Mouse (Mus musculus) embryonic fibroblast, embryonic 13.5 days (primary cell): ENCODE measurements at regions not wholly inside any gene's neighbourhood (a gene's known extent, or its start where the extent isn't known, plus 50 kb on each side); places are given as distances from the start of the nearest gene placed in this dataset.

Source experiments
- H3K27ac ChIP-seq: 2 replicates; pipeline ENCODE4 v1.5.1; 2012; ENCODE audit warnings: low read length, control low read depth, inconsistent platforms; ENCODE audit not compliant: insufficient read depth
- H3K4me1 ChIP-seq: 2 replicates; pipeline ENCODE4 v1.6.1; 2011; ENCODE audit warnings: low read length; ENCODE audit not compliant: control insufficient read depth, insufficient read depth
- H3K4me3 ChIP-seq: 2 replicates; pipeline ENCODE4 v1.5.1; 2011; ENCODE audit warnings: mild to moderate bottlenecking, control low read depth, low read length; ENCODE audit not compliant: insufficient read depth
- CTCF ChIP-seq: IDR thresholded peaks from 2 replicates; pipeline ENCODE4 v1.5.1; 2011; ENCODE audit warnings: mild to moderate bottlenecking, control low read depth, low read length, moderate library complexity, borderline replicate concordance; ENCODE audit not compliant: insufficient read depth
- POLR2A ChIP-seq: IDR thresholded peaks from 2 replicates; pipeline ENCODE4 v1.6.1; 2011; ENCODE audit warnings: low read depth, mild to moderate bottlenecking, control low read depth, low read length, moderate library complexity

DNA sequence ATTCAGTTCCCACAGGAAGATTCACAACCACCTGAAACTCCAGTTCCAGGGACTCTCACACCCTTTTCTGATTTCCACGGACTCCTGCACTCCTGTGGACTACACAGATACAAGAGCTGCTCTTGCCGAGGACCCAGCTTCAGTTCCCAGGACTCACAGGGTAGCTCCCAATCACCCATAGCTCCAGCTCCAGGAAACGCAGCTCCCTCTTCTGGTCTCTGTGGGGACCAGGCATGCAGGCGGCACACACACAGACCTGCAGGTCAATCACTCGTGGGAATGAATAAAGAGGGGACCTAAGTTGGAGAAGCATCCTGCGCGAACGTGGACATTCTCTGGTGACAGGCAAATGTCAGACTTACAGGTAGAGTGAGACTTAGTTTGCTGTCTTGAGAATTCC, 214.3 kb upstream of the Rgma start:
- TF ChIP-seq CTCF (no peak), POLR2A (no peak)
- no peaks in the 10 kb centered on the region for H3K4me1 ChIP-seq
- no peak overlapping the region for H3K27ac ChIP-seq

GRCm38 (mm10) chr7:73163687-73164086, 211.6 kb upstream of the Rgma start:
- TF ChIP-seq CTCF (no peak), POLR2A (no peak)
- Histone ChIP-seq H3K4me3 (no peak overlapping the region), H3K27ac (no peak overlapping the region), H3K4me1 (no peaks in the 10 kb centered on the region)

More for the DNA sequence above, 214.3 kb upstream of the Rgma start:
- no peak overlapping the region for H3K4me3 ChIP-seq

GRCm38 (mm10) chr7:73165521-73165920, 209.8 kb upstream of the Rgma start:
- TF ChIP-seq POLR2A (no peak), CTCF (no peak)
- H3K27ac ChIP-seq: no peak overlapping the region
- no peak overlapping the region for H3K4me3 ChIP-seq
- H3K4me1 ChIP-seq: no peaks in the 10 kb centered on the region

DNA sequence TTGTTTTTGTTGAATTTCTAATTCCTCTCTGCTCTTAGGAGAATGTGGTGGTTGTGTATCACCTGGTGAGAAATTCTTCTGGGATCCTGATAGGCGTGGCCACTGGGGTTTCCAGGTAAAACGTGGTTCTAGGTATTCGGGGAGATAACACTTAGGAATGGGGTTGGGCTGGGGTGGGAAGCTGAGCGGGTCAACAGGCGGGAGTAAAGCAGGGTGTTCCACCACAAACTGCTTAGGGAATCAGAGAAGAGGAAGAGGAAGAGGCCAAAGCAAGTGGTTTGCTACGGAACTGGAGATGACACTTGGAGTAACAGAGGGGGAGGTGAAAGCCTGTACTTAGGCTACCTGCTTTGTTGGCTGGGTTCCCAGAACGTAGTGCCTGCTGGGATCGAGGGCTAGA, 205.9 kb upstream of the Rgma start:
- TF ChIP-seq CTCF (no peak), POLR2A (no peak)

GRCm38 (mm10) chr7:73172615-73173014, 202.7 kb upstream of the Rgma start:
- TF ChIP-seq POLR2A (no peak), CTCF (no peak)
- no peak overlapping the region for H3K27ac ChIP-seq
- H3K4me3 ChIP-seq: no peak overlapping the region
- H3K4me1 ChIP-seq: no peaks in the 10 kb centered on the region

More for the DNA sequence above, 205.9 kb upstream of the Rgma start:
- Histone ChIP-seq H3K27ac (no peak overlapping the region), H3K4me1 (no peaks in the 10 kb centered on the region), H3K4me3 (no peak overlapping the region)

GRCm38 (mm10) chr7:73183761-73184160, 191.5 kb upstream of the Rgma start:
- H3K27ac ChIP-seq: no peak overlapping the region
- no peaks in the 10 kb centered on the region for H3K4me1 ChIP-seq
- no peak for TF ChIP-seq CTCF
- no peak for TF ChIP-seq POLR2A
- no peak overlapping the region for H3K4me3 ChIP-seq

- H3K27ac ChIP-seq: no peak overlapping the region
- H3K4me1 ChIP-seq: no peaks in the 10 kb centered on the region
- no peak overlapping the region for H3K4me3 ChIP-seq
- TF ChIP-seq CTCF: no peak
- TF ChIP-seq POLR2A: no peak
Measured at GRCm38 (mm10) chr7:73184208-73185070, 190.9 kb upstream of the Rgma start.

GRCm38 (mm10) chr7:73185071-73185531, 190.2 kb upstream of the Rgma start:
- H3K4me1 ChIP-seq: no peaks in the 10 kb centered on the region
- no peak overlapping the region for H3K4me3 ChIP-seq
- TF ChIP-seq POLR2A (no peak), CTCF (no peak)
- no peak overlapping the region for H3K27ac ChIP-seq

- Histone ChIP-seq H3K4me1 (no peaks in the 10 kb centered on the region), H3K27ac (no peak overlapping the region)
- TF ChIP-seq CTCF: no peak
- TF ChIP-seq POLR2A: no peak
Measured at GRCm38 (mm10) chr7:73185591-73185990, 189.7 kb upstream of the Rgma start.

DNA sequence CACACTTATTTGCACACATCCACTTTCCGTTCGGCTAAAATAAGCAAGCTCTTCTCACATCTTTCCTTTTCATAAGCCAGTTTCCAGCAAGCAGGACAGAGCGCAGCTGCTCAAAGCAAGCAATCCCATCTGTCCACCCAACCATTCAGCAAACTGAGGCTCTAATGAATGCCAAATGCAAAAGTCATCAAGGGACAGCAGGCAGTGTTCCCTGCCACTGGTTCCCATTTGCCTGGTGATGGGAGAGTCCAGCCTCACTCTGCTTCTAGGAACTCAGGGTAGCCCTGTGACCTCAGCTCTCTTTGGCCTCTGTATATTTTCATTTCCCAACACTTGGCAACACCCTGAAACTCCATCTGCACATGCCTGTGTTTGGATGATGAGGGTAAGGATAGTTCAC, 188.8 kb upstream of the Rgma start:
- no peak for TF ChIP-seq CTCF
- no peak for TF ChIP-seq POLR2A

More at GRCm38 (mm10) chr7:73185591-73185990, 189.7 kb upstream of the Rgma start:
- no peak overlapping the region for H3K4me3 ChIP-seq

More for the DNA sequence above, 188.8 kb upstream of the Rgma start:
- Histone ChIP-seq H3K4me3 (no peak overlapping the region), H3K4me1 (no peaks in the 10 kb centered on the region), H3K27ac (no peak overlapping the region)
